Mouse (Mus musculus) right cerebral cortex, adult 18-20 months (tissue): ENCODE data around the gene Ptges.
"Not testable (repeated sequence)": the region's sequence is repeated elsewhere in the genome, so short reads cannot be mapped to it uniquely, and the experiment has no call there.

Experiments used
- DNase-seq: peaks from one replicate; pipeline ENCODE4 v3.0.0; 2022; ENCODE audit warnings: mixed read lengths

The Ptges gene

GRCm38 (mm10) chr2:30927844-30928628 is 1.6 kb downstream of the Ptges start:
- peak; percentile 70 for DNase-seq

GRCm38 (mm10) chr2:30927151-30927781 is 2.4 kb downstream of the Ptges start:
- no peak for DNase-seq

- no peak for DNase-seq
Observed at GRCm38 (mm10) chr2:30926381-30926780, 3.3 kb downstream of the Ptges start.

GRCm38 (mm10) chr2:30925181-30925580 is 4.5 kb downstream of the Ptges start:
- DNase-seq: no peak

GRCm38 (mm10) chr2:30923099-30923498 is 6.6 kb downstream of the Ptges start:
- no peak for DNase-seq

GRCm38 (mm10) chr2:30920216-30920615 is 9.4 kb downstream of the Ptges start:
- peak; percentile 68 for DNase-seq

GRCm38 (mm10) chr2:30918780-30919329 is 10.8 kb downstream of the Ptges start:
- no peak for DNase-seq

- no peak for DNase-seq
Observed at GRCm38 (mm10) chr2:30918126-30918525, 11.5 kb downstream of the Ptges start.

- DNase-seq: peak; percentile 20
Observed at GRCm38 (mm10) chr2:30917649-30918048, 12.0 kb downstream of the Ptges start.

GRCm38 (mm10) chr2:30915933-30916332 is 13.7 kb downstream of the Ptges start:
- not testable (repeated sequence) for DNase-seq

GRCm38 (mm10) chr2:30915376-30915775 is 14.3 kb downstream of the Ptges start:
- no peak for DNase-seq

- DNase-seq: no peak
Observed at GRCm38 (mm10) chr2:30914836-30915235, 14.8 kb downstream of the Ptges start.

- DNase-seq: no peak
Observed at GRCm38 (mm10) chr2:30913022-30913421, 16.6 kb downstream of the Ptges start.

- DNase-seq: no peak
Observed at GRCm38 (mm10) chr2:30912291-30912773, 17.3 kb downstream of the Ptges start.

- no peak for DNase-seq
Observed at GRCm38 (mm10) chr2:30906641-30907040, 23.0 kb downstream of the Ptges start.

GRCm38 (mm10) chr2:30905906-30906305 is 23.8 kb downstream of the Ptges start:
- DNase-seq: no peak

- no peak for DNase-seq
Observed at GRCm38 (mm10) chr2:30904991-30905390, 24.7 kb downstream of the Ptges start.

- DNase-seq: no peak
Observed at GRCm38 (mm10) chr2:30904231-30904630, 25.4 kb downstream of the Ptges start.

- DNase-seq: no peak
Observed at GRCm38 (mm10) chr2:30902726-30903722, 26.6 kb downstream of the Ptges start.

- no peak for DNase-seq
Observed at GRCm38 (mm10) chr2:30902256-30902655, 27.4 kb downstream of the Ptges start.

GRCm38 (mm10) chr2:30901646-30902160 is 28.0 kb downstream of the Ptges start:
- no peak for DNase-seq

GRCm38 (mm10) chr2:30899397-30900069 is 30.1 kb downstream of the Ptges start:
- DNase-seq: no peak
